Mouse (Mus musculus) liver, postnatal 0 days (tissue): ENCODE data around the gene Zdhhc14. TPM values are rescaled to one million over a fixed set of nuclear protein-coding genes. Genes with fewer than 3 reads are reported as not detected.

ENCODE experiments used
- ATAC-seq: fragments of 200-750 bp; cut with Nextera tagmentation; 2 replicates; pipeline ENCODE4 v1.8.0; 2017; ENCODE audit warnings: mild to moderate bottlenecking, moderate library complexity
- DNase-seq: peaks from one replicate; pipeline ENCODE4 v3.0.0-alpha.2; 2016
- H3K27ac ChIP-seq: fragments of 300-500 bp; sonication (generic); 2 replicates; pipeline ENCODE4 v1.5.1; 2014; ENCODE audit warnings: antibody characterized with exemption, moderate library complexity, mild to moderate bottlenecking, low read depth
- H3K27me3 ChIP-seq: fragments of 300-500 bp; sonication (generic); 2 replicates; pipeline ENCODE4 v1.6.1; 2014; ENCODE audit warnings: low read length, control low read depth, mixed read lengths; ENCODE audit not compliant: insufficient read depth
- H3K36me3 ChIP-seq: fragments of 300-500 bp; sonication (generic); replicated peaks from 2 replicates; pipeline ENCODE4 v1.6.1; 2014; ENCODE audit warnings: mild to moderate bottlenecking, control low read depth, low read length, moderate library complexity, mixed read lengths; ENCODE audit not compliant: insufficient read depth
- H3K4me1 ChIP-seq: fragments of 300-500 bp; sonication (generic); 2 replicates; pipeline ENCODE4 v1.6.1; 2014; ENCODE audit warnings: antibody characterized with exemption, mild to moderate bottlenecking, control low read depth; ENCODE audit not compliant: insufficient read depth
- H3K4me2 ChIP-seq: fragments of 300-500 bp; sonication (generic); 2 replicates; pipeline ENCODE4 v1.6.1; 2014; ENCODE audit warnings: low read depth, mild to moderate bottlenecking, low read length, moderate library complexity, mixed read lengths
- H3K4me3 ChIP-seq: fragments of 300-500 bp; sonication (generic); 2 replicates; pipeline ENCODE4 v1.5.1; 2014; ENCODE audit warnings: low read depth, low read length
- H3K9ac ChIP-seq: fragments of 300-500 bp; sonication (generic); replicated peaks from 2 replicates; pipeline ENCODE4 v1.6.1; 2014; ENCODE audit warnings: mild to moderate bottlenecking, moderate library complexity
- H3K9me3 ChIP-seq: fragments of 300-500 bp; sonication (generic); 2 replicates; pipeline ENCODE4 v1.6.1; 2016; ENCODE audit warnings: mild to moderate bottlenecking, control low read depth, low read length, mixed read lengths
- CTCF ChIP-seq: sonication (generic); IDR thresholded peaks from 2 replicates; pipeline ENCODE4 v1.5.1; 2016; ENCODE audit warnings: antibody characterized with exemption, low read depth
- EP300 ChIP-seq: IDR thresholded peaks from 2 replicates; pipeline ENCODE4 v1.6.1; 2016; ENCODE audit warnings: antibody characterized with exemption, low read depth, mild to moderate bottlenecking
- WGBS: fragments of 180-500 bp; shearing (Covaris S2); extraction: QIAGEN DNeasy Blood & Tissue Kit; methylation state at CpG from one replicate; pipeline ENCODE4 v1.1.7; 2014; ENCODE audit not compliant: insufficient replicate concordance; 5-methylcytosine and 5-hydroxymethylcytosine counted together
- polyA plus RNA-seq: library from polyadenylated mRNA; unstranded; fragments of >200 nt; fragmentation: Nextera tagmentation; extraction: Ambion mirVana; gene quantifications from 2 replicates; pipeline ENCODE4 v1.2.1, GENCODE M21; 2015

Zdhhc14 gene
- polyA plus RNA-seq, 1 experiment from 2014 or later: 2.7 TPM

DNA sequence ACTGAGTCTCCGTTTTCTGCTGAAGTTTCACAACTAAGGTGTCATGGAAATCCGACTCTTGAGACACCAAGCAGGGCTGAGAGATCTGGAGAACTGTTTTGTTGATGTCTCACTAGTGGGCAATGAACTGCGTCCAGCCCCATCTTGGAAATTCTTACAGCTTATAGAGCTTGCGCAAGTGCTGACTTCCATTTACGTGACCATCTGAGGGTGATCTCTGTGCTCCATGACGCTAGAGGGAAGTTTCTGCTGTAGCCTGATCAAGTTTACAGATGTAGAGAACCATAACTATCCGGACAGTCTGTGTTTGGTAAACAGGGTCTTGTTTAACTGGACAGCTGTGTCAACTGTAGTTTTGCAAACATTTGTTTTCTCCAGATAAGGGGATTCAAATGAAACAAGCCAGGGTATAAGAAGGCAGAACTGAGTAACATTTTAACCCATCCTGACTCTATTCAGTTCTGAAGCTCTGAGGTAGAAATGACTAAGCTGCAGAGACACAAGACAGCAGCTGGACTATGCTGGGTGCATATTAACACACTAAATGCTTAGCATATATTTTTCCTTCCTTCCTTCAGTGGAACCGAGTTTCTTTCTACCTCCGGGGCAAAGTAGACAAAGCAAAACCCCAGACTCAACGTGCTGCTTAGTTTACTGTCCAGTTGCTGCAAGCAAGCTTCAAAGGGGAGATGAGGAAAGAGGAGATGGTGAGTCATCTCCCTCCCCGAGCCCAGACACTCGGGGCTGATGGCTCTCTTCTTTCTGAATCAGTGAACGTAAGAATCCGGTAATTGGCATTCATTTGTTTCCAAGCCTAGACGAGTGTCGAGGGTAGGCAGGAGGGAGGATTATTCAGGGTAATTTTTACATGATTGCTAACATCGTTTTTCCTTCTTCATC lies 77.0 kb downstream of the Zdhhc14 start:
- Histone ChIP-seq H3K4me1 (0 out of 2 replicates have a peak, but pooled peaks cover 8% of the 10 kb centered on the region), H3K27me3 (no peaks in the 10 kb centered on the region), H3K9ac (no peak overlapping the region), H3K4me2 (peak overlapping the region; percentile 26; the same call in 1 of the 2 replicates), H3K9me3 (no peaks in the 10 kb centered on the region), H3K4me3 (no peak overlapping the region), H3K36me3 (no peaks in the 10 kb centered on the region), H3K27ac (0 out of 2 replicates have a peak overlapping the region, but pooled peaks have one; percentile 9)
- DNase-seq: no peak
- ATAC-seq: peak; percentile 65
- 62% methylated on average over 17 of the region's 17 CpGs for WGBS
- TF ChIP-seq CTCF (no peak), EP300 (no peak)

DNA sequence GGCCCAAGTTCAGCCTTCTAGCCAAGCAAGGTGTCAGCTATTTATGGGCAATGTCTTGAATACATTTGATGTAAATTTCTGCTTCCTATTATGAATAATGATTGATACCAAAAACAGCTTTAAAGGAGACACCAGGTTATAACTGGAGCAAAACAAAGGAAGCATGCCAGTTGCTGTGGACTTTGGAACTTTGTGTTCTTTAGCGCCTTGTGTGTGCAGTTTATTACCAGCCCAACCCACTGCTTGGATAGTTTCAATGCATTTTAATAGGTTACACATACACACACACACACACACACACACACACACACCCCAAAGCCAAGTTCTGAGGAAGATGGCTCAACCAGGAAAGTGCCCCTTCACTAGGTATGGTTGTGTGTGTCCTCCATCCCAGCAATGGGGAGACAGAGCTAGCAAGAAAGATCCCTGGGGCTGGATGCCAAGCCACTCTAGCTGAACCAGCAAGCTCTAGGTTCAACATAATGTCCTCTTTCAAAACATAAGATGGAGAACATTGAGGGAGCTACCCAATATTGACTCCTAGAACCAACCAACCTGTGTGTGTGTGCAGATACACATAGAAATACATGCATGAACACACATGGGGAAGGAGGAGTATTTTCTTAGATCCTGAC lies 79.9 kb downstream of the Zdhhc14 start:
- 0 out of 2 replicates have a peak, but pooled peaks cover 6% of the 10 kb centered on the region for H3K4me1 ChIP-seq
- H3K4me3 ChIP-seq: no peak overlapping the region
- no peak overlapping the region for H3K9ac ChIP-seq
- WGBS: 88% methylated on average over 1 of the region's 1 CpGs
- no peak for ATAC-seq
- DNase-seq: no peak
- no peak overlapping the region for H3K27ac ChIP-seq
- no peaks in the 10 kb centered on the region for H3K27me3 ChIP-seq
- TF ChIP-seq EP300: no peak
- no peak for TF ChIP-seq CTCF
- H3K4me2 ChIP-seq: no peak overlapping the region
- H3K9me3 ChIP-seq: no peaks in the 10 kb centered on the region
- no peaks in the 10 kb centered on the region for H3K36me3 ChIP-seq

DNA sequence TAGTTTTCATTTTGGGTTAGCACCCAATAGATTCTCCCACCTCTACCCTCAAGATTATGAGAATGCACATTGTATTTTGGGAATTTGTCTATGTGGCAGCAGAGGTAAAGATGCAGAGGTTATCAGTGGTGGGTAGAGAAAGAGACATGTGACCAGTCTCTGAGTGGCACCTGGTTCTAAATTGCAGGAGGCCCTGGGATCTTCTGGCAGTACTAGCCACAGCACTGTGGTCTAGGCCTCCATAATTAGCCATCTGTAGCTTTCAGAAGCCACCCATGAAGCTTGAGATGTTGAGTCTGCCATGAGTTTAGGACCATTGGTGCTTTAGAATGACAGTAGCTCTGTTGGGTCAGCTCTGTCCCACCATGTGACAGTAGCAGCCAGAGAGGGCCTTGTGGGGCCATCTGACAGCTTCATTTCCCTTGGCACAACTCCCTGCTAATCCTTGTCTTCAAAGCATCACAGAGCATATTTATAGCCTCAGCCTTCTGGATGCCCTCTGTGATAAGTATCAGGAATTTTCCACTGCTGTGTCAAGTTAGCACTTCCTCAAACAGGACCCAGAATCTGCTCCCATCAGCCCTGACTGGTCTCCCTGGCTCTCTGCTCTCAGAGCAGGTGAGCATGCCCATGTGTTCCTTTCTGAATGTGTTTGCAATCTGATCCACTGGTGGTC lies 80.5 kb downstream of the Zdhhc14 start:
- no peak overlapping the region for H3K4me2 ChIP-seq
- no peak for DNase-seq

DNA sequence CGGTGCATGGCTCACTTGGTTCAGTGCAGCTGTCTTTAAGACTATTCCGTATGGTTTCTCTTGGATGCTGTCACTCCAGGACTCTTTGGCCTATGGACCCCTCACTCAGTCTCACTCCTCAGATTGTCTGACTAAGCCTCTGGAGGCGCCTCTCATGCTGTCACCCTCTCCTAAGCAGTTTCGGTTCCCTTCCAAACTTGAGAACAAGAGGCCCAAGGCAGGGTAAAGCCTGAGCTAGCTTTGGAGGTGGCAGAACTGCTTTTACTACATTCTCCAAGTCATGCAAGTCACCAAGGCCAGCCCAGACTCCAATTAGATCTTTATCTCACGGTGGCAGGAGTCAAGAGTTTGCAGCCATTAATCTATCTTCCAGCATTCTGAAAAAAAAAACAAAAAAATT lies 82.3 kb downstream of the Zdhhc14 start:
- ATAC-seq (peak; percentile 44), DNase-seq (no peak)

More for the DNA sequence above, 80.5 kb downstream of the Zdhhc14 start:
- Histone ChIP-seq H3K27ac (0 out of 2 replicates have a peak overlapping the region, but pooled peaks have one; percentile 4), H3K36me3 (no peaks in the 10 kb centered on the region), H3K27me3 (no peaks in the 10 kb centered on the region), H3K9ac (no peak overlapping the region), H3K9me3 (no peaks in the 10 kb centered on the region), H3K4me1 (0 out of 2 replicates have a peak, but pooled peaks cover 5% of the 10 kb centered on the region), H3K4me3 (no peak overlapping the region)
- TF ChIP-seq EP300 (no peak), CTCF (no peak)
- ATAC-seq: no peak

DNA sequence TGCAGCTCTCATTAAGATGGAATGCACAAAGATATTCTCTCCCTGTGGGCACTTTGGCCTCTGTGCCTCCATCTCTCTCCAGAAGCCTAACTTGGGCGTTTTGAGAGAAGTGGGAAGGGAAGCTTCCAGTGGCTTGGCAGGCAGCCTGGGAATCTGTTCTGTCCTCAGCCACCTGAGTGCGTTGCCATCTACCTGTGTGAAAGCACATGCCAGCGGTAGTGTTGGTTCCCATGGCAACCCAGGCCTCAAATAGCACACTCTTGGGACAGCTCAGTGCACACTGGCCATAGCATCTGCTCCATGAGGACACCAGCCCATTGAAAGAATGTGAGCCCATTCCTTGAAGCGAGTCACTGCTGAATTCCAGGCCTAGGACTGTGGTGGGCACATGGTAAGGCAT lies 83.2 kb downstream of the Zdhhc14 start:
- no peak for TF ChIP-seq EP300
- no peak for TF ChIP-seq CTCF
- H3K27me3 ChIP-seq: no peaks in the 10 kb centered on the region
- H3K27ac ChIP-seq: no peak overlapping the region
- no peak for ATAC-seq
- 0 out of 2 replicates have a peak, but pooled peaks cover 2% of the 10 kb centered on the region for H3K4me1 ChIP-seq
- H3K9me3 ChIP-seq: no peaks in the 10 kb centered on the region
- no peak for DNase-seq
- WGBS: 76% methylated on average over 4 of the region's 4 CpGs
- no peaks in the 10 kb centered on the region for H3K36me3 ChIP-seq
- H3K4me3 ChIP-seq: no peak overlapping the region
- H3K4me2 ChIP-seq: no peak overlapping the region
- H3K9ac ChIP-seq: no peak overlapping the region

More for the DNA sequence above, 82.3 kb downstream of the Zdhhc14 start:
- no peak overlapping the region for H3K27ac ChIP-seq
- no peaks in the 10 kb centered on the region for H3K9me3 ChIP-seq
- no peaks in the 10 kb centered on the region for H3K36me3 ChIP-seq
- WGBS: 71% methylated on average over 5 of the region's 5 CpGs
- H3K4me3 ChIP-seq: no peak overlapping the region
- 0 out of 2 replicates have a peak, but pooled peaks cover 2% of the 10 kb centered on the region for H3K4me1 ChIP-seq
- no peak overlapping the region for H3K9ac ChIP-seq
- TF ChIP-seq EP300 (no peak), CTCF (no peak)
- H3K27me3 ChIP-seq: no peaks in the 10 kb centered on the region
- H3K4me2 ChIP-seq: no peak overlapping the region

DNA sequence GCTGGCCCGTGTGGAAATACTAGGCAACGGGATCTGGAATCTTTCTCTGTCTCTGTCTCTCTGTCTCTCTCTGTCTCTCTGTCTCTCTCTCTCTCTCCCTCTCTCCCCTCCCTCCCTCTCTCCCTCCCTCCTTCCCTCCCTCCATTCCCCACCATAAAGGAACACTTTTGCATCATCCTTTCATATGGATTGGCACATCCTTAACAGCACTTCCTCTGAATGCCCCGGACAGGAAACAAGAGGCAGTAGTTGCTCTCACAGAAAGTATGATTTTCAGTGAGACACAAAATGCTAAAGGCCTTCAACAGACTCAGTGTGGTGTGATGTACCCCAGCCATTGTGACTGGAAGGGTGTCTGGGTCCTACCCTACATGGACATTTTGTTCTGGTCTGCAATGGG lies 89.9 kb downstream of the Zdhhc14 start:
- H3K27me3 ChIP-seq: no peaks in the 10 kb centered on the region
- DNase-seq (no peak), ATAC-seq (no peak)
- H3K27ac ChIP-seq: no peak overlapping the region
- no peaks in the 10 kb centered on the region for H3K9me3 ChIP-seq
- H3K36me3 ChIP-seq: no peaks in the 10 kb centered on the region
- WGBS: 81% methylated on average over 3 of the region's 3 CpGs
- H3K4me3 ChIP-seq: no peak overlapping the region
- no peaks in the 10 kb centered on the region for H3K4me1 ChIP-seq
- TF ChIP-seq CTCF: no peak
- no peak for TF ChIP-seq EP300
- H3K4me2 ChIP-seq: no peak overlapping the region
- H3K9ac ChIP-seq: no peak overlapping the region
